Mouse (Mus musculus): ENCODE results near the gene Pcp4l1. TPM values are rescaled to one million over a fixed set of nuclear protein-coding genes. Genes with fewer than 3 reads are reported as not detected.

Gene Pcp4l1
- total RNA-seq, 2 experiments from 2014 or later = 76.7 to 113 TPM

DNA sequence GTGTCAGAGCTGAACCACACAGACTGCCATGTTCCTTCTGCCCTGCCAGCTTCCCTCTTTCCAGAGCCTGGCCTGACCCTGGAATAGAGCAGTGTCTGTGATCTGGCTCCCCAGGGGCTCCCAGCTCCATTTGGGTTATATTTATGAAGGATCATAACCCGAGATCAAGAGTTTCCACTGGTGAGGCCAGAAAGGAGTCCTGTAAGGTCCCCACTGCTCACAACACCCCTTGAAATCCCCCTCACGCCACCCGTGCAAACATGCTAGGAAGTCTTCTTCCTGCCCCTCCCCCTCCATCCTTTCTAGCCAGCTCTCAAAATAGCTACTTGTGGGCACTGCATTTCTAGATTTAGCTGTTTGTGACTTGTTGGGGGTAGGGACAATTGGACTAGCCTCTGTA lies 12.4 kb downstream of the Pcp4l1 start:
- no peak for TF ChIP-seq CTCF (IDR thresholded peaks at IDR 0.05)
- H3K4me3 ChIP-seq = no peak overlapping the region
- intact Hi-C loops (cut with DNase I) = no loop called here
- no peak overlapping the region for H3K27ac ChIP-seq
- no peak for DNase-seq (ENCODE audit: extremely low spot score in 1 of 2, low spot score in 2 of 2)

DNA sequence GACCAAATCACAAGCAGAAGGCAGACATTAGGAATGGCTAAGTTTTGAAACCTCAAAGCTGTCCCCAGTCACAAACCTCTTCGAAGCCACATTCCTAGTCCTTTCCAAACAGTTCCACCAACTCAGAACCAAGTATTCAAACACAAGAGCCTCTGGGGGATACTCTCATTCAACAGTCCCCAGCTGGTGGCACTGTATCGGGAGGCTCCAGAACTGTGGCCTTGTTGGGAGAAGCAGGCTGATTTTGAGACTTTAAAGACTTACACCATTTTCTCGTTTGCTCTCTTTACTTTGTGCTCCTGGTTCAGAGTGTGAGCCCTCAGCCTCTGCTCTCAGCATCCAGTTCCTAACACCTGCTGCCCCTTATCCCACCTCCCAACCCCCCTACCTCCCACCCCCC lies 13.0 kb downstream of the Pcp4l1 start:
- intact Hi-C loops (cut with DNase I) = no loop called here

GRCm38 (mm10) chr1:171179487-171180171 lies 16.4 kb downstream of the Pcp4l1 start:
- no peak for DNase-seq (ENCODE audit: extremely low spot score in 1 of 2, low spot score in 2 of 2)
- Histone ChIP-seq H3K27ac (no peak overlapping the region), H3K4me3 (no peak overlapping the region)
- no peak for TF ChIP-seq CTCF (IDR thresholded peaks at IDR 0.05)
- intact Hi-C loops (cut with DNase I) = no loop called here

More for the DNA sequence above, 13.0 kb downstream of the Pcp4l1 start:
- Histone ChIP-seq H3K27ac (no peak overlapping the region), H3K4me3 (no peak overlapping the region)
- no peak for DNase-seq (ENCODE audit: extremely low spot score in 1 of 2, low spot score in 2 of 2)
- TF ChIP-seq CTCF (IDR thresholded peaks at IDR 0.05) = no peak

- intact Hi-C loops (cut with DNase I) = no loop called here
- H3K4me3 ChIP-seq = no peak overlapping the region
- DNase-seq (ENCODE audit: extremely low spot score in 1 of 2, low spot score in 2 of 2) = no peak
- no peak for TF ChIP-seq CTCF (IDR thresholded peaks at IDR 0.05)
- H3K27ac ChIP-seq = no peak overlapping the region
These were observed 23.3 kb downstream of the Pcp4l1 start for GRCm38 (mm10) chr1:171172779-171173178.

- DNase-seq (ENCODE audit: extremely low spot score in 1 of 2, low spot score in 2 of 2) = no peak
- intact Hi-C loops (cut with DNase I) = no loop called here
- no peak for TF ChIP-seq CTCF (IDR thresholded peaks at IDR 0.05)
- Histone ChIP-seq H3K4me3 (no peak overlapping the region), H3K27ac (no peak overlapping the region; the same call in 1 of the 2 replicates)
These were observed 24.9 kb downstream of the Pcp4l1 start for GRCm38 (mm10) chr1:171171138-171171537.

- DNase-seq (ENCODE audit: extremely low spot score in 1 of 2, low spot score in 2 of 2) = no peak
- TF ChIP-seq CTCF (IDR thresholded peaks at IDR 0.05) = no peak
- intact Hi-C loops (cut with DNase I) = no loop called here
- H3K27ac ChIP-seq = 0 out of 2 replicates have a peak overlapping the region, but pooled peaks have one; percentile 40
- H3K4me3 ChIP-seq = no peak overlapping the region
These were observed 26.2 kb downstream of the Pcp4l1 start for GRCm38 (mm10) chr1:171169913-171170312.

GRCm38 (mm10) chr1:171168906-171169305 lies 27.2 kb downstream of the Pcp4l1 start:
- H3K27ac ChIP-seq = no peak overlapping the region
- intact Hi-C loops (cut with DNase I) = no loop called here
- DNase-seq (ENCODE audit: extremely low spot score in 1 of 2, low spot score in 2 of 2) = no peak
- no peak overlapping the region for H3K4me3 ChIP-seq
- no peak for TF ChIP-seq CTCF (IDR thresholded peaks at IDR 0.05)

DNA sequence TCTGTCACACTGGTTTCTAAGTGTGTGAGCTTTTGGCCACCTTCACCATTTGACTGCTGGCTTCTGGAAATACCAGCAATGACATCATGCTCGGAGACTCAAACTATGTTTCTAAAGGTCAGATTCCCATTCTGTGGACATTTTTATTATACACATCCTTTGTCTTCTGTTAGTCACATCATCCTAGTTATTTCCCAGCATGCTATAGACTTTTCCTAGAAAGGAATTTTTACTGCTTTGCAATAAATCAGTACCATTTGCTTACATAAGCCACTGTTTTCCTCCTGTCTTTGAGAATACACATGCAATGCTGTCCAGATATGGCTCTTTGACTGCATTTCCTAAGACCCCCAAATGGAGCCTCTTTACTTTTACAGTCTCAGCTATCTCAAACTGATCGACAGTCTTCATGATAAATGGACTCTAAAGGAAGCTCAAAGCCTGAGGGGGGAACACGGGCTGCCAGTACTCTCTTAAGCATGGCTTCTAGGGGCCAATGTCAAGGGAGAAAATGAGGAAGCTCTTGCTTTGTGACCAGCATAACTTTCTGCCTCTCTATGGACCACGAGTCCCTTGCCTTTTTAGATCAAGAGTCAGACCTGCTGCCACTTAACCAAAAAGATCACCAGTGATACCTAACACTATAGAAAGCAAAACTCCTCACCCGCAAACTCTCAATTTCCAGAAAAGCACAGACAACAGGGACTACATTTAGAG lies 30.3 kb downstream of the Pcp4l1 start:
- no peak for TF ChIP-seq CTCF (IDR thresholded peaks at IDR 0.05)
- Histone ChIP-seq H3K27ac (no peak overlapping the region), H3K4me3 (no peak overlapping the region)
- intact Hi-C loops (cut with DNase I) = no loop called here
- no peak for DNase-seq (ENCODE audit: extremely low spot score in 1 of 2, low spot score in 2 of 2)

DNA sequence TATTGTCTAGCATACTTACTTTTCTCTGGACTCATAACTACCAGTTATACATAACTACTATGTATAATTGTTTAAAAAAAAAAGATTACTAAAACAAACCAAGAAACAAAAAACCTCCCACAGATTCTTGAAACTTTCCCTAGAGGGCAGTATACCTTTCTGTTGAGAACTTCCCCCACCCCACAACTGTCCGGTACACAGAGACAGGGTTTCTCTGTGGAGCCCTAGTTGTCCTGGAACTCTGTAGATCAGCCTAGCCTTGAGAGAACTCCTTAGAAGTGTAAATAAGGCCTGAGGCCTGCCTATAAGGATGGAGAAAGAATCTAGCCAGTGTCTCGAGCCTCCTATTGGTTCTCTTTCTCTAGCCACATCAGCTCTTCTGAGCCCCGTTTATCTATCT lies 31.8 kb downstream of the Pcp4l1 start:
- TF ChIP-seq CTCF (IDR thresholded peaks at IDR 0.05) = peak; percentile 63
- intact Hi-C loops (cut with DNase I) = loop anchor here (1.0 kb wide), 1 partner anchor 57 kb away; no protein-coding TSS in a partner anchor
- Histone ChIP-seq H3K4me3 (no peak overlapping the region), H3K27ac (no peak overlapping the region)
- DNase-seq (ENCODE audit: extremely low spot score in 1 of 2, low spot score in 2 of 2) = no peak

DNA sequence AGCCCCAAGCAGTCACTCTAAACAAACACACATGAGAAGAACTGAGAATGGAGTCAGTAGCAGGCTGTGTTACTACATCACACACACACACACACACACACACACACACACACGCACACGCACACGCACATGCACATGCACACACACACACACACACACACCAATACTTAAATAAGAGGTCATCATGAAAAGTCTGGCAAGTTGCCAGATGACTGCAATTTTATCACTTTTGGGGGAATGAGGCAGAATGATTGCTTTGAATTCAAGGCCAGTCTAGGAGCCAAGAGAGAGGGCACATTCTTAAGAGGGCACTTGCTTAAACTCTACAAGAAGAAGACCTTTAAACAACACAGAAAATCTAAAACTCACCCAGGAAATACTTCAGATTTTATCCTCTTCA lies 33.5 kb downstream of the Pcp4l1 start:
- H3K27ac ChIP-seq = no peak overlapping the region
- no peak overlapping the region for H3K4me3 ChIP-seq
- DNase-seq (ENCODE audit: extremely low spot score in 1 of 2, low spot score in 2 of 2) = no peak
- intact Hi-C loops (cut with DNase I) = no loop called here
- no peak for TF ChIP-seq CTCF (IDR thresholded peaks at IDR 0.05)

- intact Hi-C loops (cut with DNase I) = loop anchor here (2.0 kb wide), 1 partner anchor 57 kb away; no protein-coding TSS in a partner anchor
- Histone ChIP-seq H3K27ac (no peak overlapping the region), H3K4me3 (no peak overlapping the region)
- no peak; the same call in 1 of the 2 replicates for TF ChIP-seq CTCF (IDR thresholded peaks at IDR 0.05)
- no peak for DNase-seq (ENCODE audit: extremely low spot score in 1 of 2, low spot score in 2 of 2)
These were observed 36.5 kb downstream of the Pcp4l1 start for GRCm38 (mm10) chr1:171159485-171159975.

DNA sequence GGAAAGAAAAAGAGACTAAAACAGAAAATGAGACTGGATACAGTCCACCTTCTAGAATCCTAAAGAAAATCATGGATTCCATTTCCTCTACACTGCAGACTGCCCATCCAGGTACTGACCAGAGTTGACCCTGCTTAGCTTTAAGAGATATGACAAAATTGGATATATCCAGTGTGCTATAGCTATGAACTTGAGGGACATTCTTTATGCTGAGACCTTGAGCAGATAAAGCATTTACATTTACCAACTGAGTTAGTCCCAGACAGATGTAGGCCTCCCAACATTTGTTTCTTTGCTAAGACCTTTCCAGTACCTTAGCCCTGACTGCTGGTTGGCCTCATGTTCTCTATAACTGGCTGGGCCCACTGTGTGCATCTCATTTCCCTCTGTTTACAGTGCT lies 38.1 kb downstream of the Pcp4l1 start:
- no peak for DNase-seq (ENCODE audit: extremely low spot score in 1 of 2, low spot score in 2 of 2)
- no peak for TF ChIP-seq CTCF (IDR thresholded peaks at IDR 0.05)
- H3K4me3 ChIP-seq = no peak overlapping the region
- intact Hi-C loops (cut with DNase I) = loop anchor here (2.0 kb wide), 1 partner anchor 59 kb away; no protein-coding TSS in a partner anchor
- H3K27ac ChIP-seq = no peak overlapping the region

All from left cerebral cortex, adult 2 months (tissue).